Mouse (Mus musculus) layer of hippocampus, postnatal 14 days (tissue): ENCODE measurements around the gene Tmem200c. TPM values are rescaled to one million over a fixed set of nuclear protein-coding genes. Genes with fewer than 3 reads are reported as not detected.

Experiments used
- DNase-seq, 2 experiments: peaks; one replicate each; pipeline ENCODE4 v3.0.0; 2021 to 2022; ENCODE audit warnings: low spot score in 2 of 2, mixed read lengths in 1 of 2
- total RNA-seq, 2 experiments: library from RNA; stranded (reverse); gene quantifications; 2 replicates each; pipeline ENCODE4 v1.2.3; 2021

The Tmem200c gene
- total RNA-seq, 2 experiments from 2014 or later, result 6.0 to 6.5 TPM

- DNase-seq, result no peak
Observed at GRCm38 (mm10) chr17:68890672-68891071, 64.2 kb downstream of the Tmem200c start.

Other genes with a start within 250 kb of the Tmem200c start
- gene Epb41l3, start 249.1 kb downstream of the Tmem200c start, total RNA-seq, result 100 to 1,000 TPM; 136 to 169 TPM